Mouse (Mus musculus): ENCODE measurements at regions not wholly inside any gene's neighbourhood (a gene's known extent, or its start where the extent isn't known, plus 50 kb on each side); places are given as distances from the start of the nearest gene placed in this dataset.

DNA sequence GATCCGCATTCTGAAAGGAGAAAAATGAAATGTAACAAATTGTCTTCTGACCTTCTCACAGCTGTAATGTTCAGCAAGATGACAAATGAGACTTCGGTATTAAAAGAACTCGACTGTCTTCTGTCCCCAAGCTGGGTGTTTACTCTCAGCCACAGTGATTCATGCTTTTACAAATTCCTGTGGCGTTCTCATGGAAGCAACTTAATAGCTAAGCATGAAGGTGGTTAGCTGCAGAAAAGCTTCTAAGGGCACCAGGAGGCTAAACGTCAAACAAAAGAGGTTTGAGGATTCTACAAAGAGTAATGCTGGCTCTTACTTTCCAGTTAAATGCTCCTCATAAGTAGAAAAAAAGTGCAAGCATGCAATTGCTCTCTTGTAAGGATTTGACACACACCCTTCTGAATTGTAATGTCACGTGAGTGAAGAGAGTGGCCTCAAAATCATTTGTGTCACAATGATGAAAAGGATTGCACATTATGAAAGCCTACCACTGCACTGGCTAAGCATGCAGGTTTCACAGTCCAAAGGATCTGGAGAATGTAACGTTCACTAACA, 543.8 kb upstream of the Negr1 start:
- WGBS, result 66% methylated on average over 7 of the region's 7 CpGs
- Histone ChIP-seq H3K9me3 (replicated peaks) (no peaks in the 10 kb centered on the region), H3K27ac (no peak overlapping the region), H3K4me3 (replicated peaks) (no peak overlapping the region), H3K4me1 (no peaks in the 10 kb centered on the region), H3K9ac (no peak overlapping the region), H3K36me3 (no peaks in the 10 kb centered on the region), H3K27me3 (no peaks in the 10 kb centered on the region), H3K4me2 (no peak overlapping the region)
- no peak for ATAC-seq (replicated peaks; ENCODE audit: low FRiP score)

DNA sequence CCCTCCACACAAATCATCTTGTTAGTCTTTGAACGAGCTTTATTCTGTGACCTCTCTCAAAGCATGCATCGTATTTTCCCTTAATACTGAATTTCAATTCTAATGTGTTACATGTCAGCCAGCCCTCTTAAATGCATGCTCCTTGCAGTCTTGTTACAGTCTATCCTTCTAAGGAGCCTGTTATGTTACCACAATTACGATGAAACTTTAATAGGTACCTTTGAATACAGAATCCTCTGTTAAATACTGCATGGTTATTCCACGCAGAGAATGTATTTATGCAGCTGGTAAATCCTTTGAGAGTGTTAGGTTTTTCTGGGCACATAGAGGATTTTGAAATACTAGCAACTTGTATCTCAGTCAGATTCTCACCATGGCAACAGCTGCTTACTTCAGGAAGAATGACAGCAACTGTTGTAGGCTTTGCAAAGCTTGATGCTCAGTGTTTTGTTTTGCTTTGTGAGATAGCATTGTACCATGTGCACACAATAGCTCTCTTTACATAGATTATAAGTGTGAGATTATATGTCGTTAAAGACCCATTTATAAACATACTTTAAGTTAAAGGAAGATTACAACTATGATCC, 532.9 kb upstream of the Negr1 start:
- Histone ChIP-seq H3K4me2 (no peak overlapping the region), H3K36me3 (no peaks in the 10 kb centered on the region), H3K4me1 (no peaks in the 10 kb centered on the region), H3K27me3 (no peaks in the 10 kb centered on the region), H3K9ac (no peak overlapping the region), H3K9me3 (replicated peaks) (no peaks in the 10 kb centered on the region), H3K4me3 (replicated peaks) (no peak overlapping the region), H3K27ac (no peak overlapping the region)
- WGBS, result 77% methylated on average over 5 of the region's 5 CpGs
- no peak for ATAC-seq (replicated peaks; ENCODE audit: low FRiP score)

DNA sequence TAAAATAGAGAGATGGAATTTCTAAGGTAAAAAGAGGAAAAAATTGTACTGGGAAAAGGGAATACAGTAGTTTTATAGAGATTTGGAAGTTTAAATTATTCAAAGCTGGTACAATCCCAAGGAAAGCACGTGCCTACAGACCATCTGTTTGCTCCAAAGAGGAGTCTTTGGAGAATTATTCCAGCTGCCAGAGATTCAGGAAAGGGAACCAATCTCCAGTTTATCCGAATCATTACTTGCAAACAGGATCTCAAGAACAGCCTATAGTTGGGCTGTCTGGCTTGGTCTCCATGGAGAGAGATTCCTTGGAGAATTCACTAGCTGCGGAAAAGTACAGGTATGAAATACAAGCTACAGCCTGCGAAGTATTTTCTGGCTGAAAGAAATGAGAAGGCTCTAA, 491.3 kb upstream of the Negr1 start:
- no peak for ATAC-seq (replicated peaks; ENCODE audit: low FRiP score)
- H3K4me3 ChIP-seq (replicated peaks), result no peak overlapping the region
- no peaks in the 10 kb centered on the region for H3K9me3 ChIP-seq (replicated peaks)
- no peaks in the 10 kb centered on the region for H3K27me3 ChIP-seq
- no peaks in the 10 kb centered on the region for H3K4me1 ChIP-seq
- H3K27ac ChIP-seq, result no peak overlapping the region
- H3K9ac ChIP-seq, result no peak overlapping the region
- WGBS, result 92% methylated on average over 4 of the region's 4 CpGs
- no peak overlapping the region for H3K4me2 ChIP-seq
- H3K36me3 ChIP-seq, result no peaks in the 10 kb centered on the region

DNA sequence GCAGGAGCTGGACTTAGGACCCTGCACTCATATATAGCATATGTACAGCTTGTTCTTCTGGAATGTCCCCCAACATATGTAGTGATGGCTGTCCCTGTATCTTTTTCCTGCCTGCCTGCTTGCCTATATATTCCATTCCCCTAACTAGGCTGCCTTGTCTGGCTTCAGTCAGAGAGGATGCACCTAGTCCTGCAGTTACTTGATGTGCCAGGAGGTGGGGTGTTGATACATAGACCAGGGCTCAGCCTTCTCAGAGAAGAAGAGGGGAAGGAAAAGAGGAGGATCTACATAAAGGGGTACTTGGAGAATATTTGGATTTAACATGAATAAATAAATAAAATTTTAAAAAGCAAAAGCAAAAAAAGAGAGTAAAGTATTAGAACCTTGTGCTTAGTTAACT, 479.3 kb upstream of the Negr1 start:
- Histone ChIP-seq H3K9me3 (replicated peaks) (no peaks in the 10 kb centered on the region), H3K27ac (no peak overlapping the region), H3K36me3 (no peaks in the 10 kb centered on the region), H3K4me1 (no peaks in the 10 kb centered on the region), H3K4me2 (no peak overlapping the region), H3K4me3 (replicated peaks) (no peak overlapping the region), H3K27me3 (no peaks in the 10 kb centered on the region), H3K9ac (no peak overlapping the region)
- no peak for ATAC-seq (replicated peaks; ENCODE audit: low FRiP score)

DNA sequence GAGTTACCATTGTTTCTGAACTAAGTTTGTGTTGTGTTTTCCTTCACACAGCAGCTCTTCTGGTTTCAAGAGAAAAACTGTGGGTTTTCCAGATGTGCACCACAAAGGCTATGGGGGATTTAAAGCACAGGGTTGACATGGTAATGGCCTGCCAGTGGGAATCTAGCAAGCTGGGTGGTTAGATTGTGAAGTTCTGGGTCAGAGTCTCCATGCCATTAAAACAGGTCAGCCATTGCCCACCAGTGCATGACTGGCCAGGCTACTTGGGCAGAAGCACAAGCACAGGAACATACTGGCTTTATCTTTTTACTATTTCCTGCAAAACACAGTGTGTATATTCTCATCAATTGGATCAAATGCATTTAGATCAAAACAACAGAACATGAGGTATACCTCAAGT, 467.9 kb upstream of the Negr1 start:
- H3K4me1 ChIP-seq, result no peaks in the 10 kb centered on the region
- no peak overlapping the region for H3K27ac ChIP-seq
- H3K4me3 ChIP-seq (replicated peaks), result no peak overlapping the region
- no peaks in the 10 kb centered on the region for H3K9me3 ChIP-seq (replicated peaks)
- H3K9ac ChIP-seq, result no peak overlapping the region
- no peaks in the 10 kb centered on the region for H3K27me3 ChIP-seq
- ATAC-seq (replicated peaks; ENCODE audit: low FRiP score), result peak; percentile 52; the same call in 1 of the 2 replicates
- no peaks in the 10 kb centered on the region for H3K36me3 ChIP-seq
- no peak overlapping the region for H3K4me2 ChIP-seq

DNA sequence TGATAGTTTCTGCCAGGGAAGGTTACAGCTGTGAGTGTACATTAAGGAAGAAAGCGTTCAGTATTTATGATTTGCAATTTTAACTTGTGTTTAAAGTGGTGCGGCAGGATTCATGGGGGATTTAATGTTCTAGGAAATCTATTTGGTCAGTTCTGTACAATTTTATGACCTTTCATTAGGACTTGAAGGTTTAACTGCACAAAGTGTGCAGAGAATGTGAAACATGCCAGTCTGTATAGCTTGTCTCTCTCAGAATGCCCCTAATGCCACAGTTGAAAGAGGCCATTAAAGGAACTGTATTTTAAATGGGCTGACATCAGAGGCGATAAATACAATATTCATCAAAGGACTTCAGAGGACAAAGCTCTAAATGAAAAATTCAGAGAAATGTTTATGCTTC, 466.6 kb upstream of the Negr1 start:
- 54% methylated on average over 3 of the region's 3 CpGs for WGBS
- H3K4me1 ChIP-seq, result no peaks in the 10 kb centered on the region
- no peak overlapping the region for H3K4me3 ChIP-seq (replicated peaks)
- no peak for ATAC-seq (replicated peaks; ENCODE audit: low FRiP score)
- no peak overlapping the region for H3K27ac ChIP-seq
- no peak overlapping the region for H3K9ac ChIP-seq
- no peak overlapping the region for H3K4me2 ChIP-seq
- H3K36me3 ChIP-seq, result no peaks in the 10 kb centered on the region
- no peaks in the 10 kb centered on the region for H3K27me3 ChIP-seq
- H3K9me3 ChIP-seq (replicated peaks), result no peaks in the 10 kb centered on the region

DNA sequence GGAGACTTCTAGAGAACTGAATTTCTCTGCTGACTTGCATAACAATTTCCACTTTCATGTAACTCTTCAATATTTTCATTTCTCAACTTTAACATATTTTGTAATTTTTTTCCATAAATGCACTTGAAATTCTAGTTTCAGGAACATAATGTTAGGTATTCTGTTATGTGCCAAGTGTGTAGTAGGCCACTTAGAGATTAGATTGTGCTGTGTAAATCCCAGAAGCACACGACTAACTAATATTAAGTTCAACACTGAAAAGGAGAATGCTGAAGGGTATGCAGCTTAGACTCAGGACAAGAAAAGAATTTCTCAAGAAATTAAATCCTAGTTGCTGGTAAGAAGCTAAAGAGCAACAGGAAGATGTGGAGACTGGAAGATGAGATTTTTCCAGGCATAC, 455.8 kb upstream of the Negr1 start:
- Histone ChIP-seq H3K9me3 (replicated peaks) (no peaks in the 10 kb centered on the region), H3K27ac (no peak overlapping the region), H3K36me3 (no peaks in the 10 kb centered on the region), H3K4me2 (no peak overlapping the region), H3K4me1 (no peaks in the 10 kb centered on the region), H3K4me3 (replicated peaks) (no peak overlapping the region), H3K27me3 (no peaks in the 10 kb centered on the region), H3K9ac (no peak overlapping the region)
- WGBS, result 93% methylated on average over 1 of the region's 1 CpGs
- ATAC-seq (replicated peaks; ENCODE audit: low FRiP score), result no peak

DNA sequence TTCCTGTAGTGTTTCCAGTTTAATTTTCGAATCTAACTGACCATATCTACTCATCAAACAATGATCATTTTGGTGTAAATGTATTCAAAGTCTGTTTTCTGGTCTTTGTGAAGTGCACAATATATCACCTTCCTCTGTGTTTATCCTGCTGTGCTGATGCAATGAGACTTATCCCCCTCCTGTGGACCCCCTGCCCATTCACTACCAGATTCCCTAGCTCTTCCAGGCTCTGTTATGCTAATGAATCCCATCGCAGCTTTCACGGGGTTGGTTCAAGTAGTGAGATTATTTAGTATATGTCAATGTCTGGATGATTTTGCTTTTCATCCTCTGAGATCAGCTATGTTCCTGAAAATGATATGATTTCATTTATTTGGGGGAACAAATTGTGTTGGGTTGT, 441.3 kb upstream of the Negr1 start:
- ATAC-seq (replicated peaks; ENCODE audit: low FRiP score), result no peak
- Histone ChIP-seq H3K27ac (no peak overlapping the region), H3K27me3 (no peaks in the 10 kb centered on the region), H3K9ac (no peak overlapping the region), H3K4me1 (no peaks in the 10 kb centered on the region), H3K4me3 (replicated peaks) (no peak overlapping the region), H3K9me3 (replicated peaks) (no peaks in the 10 kb centered on the region), H3K36me3 (no peaks in the 10 kb centered on the region), H3K4me2 (no peak overlapping the region)
- WGBS, result 30% methylated on average over 3 of the region's 3 CpGs

DNA sequence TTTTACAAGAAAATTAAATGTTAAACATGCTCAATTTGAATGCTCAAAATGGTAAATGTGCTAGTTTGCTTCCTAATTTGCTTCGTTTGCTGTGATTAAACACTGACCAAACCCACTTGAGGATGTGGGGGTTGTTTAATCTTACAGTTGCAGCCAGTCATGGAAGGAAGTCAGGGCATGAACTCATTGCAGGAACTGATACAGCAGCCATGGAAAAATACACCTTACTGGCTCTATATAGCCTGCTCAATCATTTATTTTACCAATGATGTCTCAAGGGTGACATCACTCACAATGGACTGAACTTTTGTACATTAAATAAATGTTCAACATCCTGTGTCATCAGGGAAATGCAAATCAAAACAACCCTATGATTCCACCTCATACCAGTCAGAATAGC, 430.0 kb upstream of the Negr1 start:
- Histone ChIP-seq H3K36me3 (no peaks in the 10 kb centered on the region), H3K4me3 (replicated peaks) (no peak overlapping the region), H3K4me2 (no peak overlapping the region), H3K9ac (no peak overlapping the region), H3K9me3 (replicated peaks) (no peaks in the 10 kb centered on the region), H3K27me3 (no peaks in the 10 kb centered on the region), H3K4me1 (no peaks in the 10 kb centered on the region), H3K27ac (no peak overlapping the region)
- ATAC-seq (replicated peaks; ENCODE audit: low FRiP score), result 0 out of 2 replicates have a peak, but pooled peaks have one; percentile 33
- 59% methylated on average over 1 of the region's 1 CpGs for WGBS

DNA sequence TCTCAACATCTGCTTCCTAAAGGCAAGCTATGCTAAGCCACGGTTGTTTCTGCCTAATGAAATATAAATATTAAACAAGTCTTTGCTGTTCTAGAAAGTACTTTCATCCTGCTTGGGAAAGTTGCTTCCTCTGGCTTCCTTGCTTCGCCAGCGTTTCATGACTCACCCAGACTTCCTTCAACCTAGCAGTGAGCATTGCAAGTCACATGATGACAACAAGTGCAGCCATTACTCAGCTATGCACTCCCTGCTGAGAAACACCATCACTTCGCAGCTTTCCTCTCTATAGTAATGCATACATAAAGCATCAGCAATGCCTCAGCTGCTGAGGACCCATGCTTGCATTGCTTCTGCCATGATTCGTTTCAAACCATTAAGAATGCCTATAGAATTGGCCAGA, 420.2 kb upstream of the Negr1 start:
- WGBS, result 72% methylated on average over 5 of the region's 5 CpGs
- Histone ChIP-seq H3K4me1 (no peaks in the 10 kb centered on the region), H3K9me3 (replicated peaks) (no peaks in the 10 kb centered on the region), H3K4me3 (replicated peaks) (no peak overlapping the region), H3K27me3 (no peaks in the 10 kb centered on the region), H3K36me3 (no peaks in the 10 kb centered on the region), H3K4me2 (no peak overlapping the region), H3K27ac (no peak overlapping the region), H3K9ac (no peak overlapping the region)
- ATAC-seq (replicated peaks; ENCODE audit: low FRiP score), result no peak

DNA sequence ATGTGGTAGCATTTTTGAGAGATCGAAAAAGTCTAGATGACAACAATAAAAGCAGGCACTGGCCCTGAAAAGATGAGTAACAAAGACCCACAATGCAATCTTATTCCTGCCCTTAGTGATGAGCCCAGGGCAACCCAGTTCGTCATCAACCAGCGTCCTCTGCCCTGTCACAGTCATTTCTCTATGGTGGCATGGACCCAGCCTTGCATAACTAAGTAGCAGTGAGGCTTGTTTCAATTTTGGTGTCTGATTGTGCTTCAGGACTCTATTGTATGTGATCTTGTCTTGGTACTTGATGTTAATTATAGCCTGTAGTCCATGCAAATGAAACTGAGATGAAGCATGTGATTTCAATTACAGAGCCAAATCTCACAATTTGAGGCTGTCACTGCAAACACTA, 412.3 kb upstream of the Negr1 start:
- Histone ChIP-seq H3K27ac (no peak overlapping the region), H3K9me3 (replicated peaks) (no peaks in the 10 kb centered on the region), H3K36me3 (no peaks in the 10 kb centered on the region), H3K27me3 (no peaks in the 10 kb centered on the region), H3K9ac (no peak overlapping the region), H3K4me3 (replicated peaks) (no peak overlapping the region), H3K4me2 (no peak overlapping the region), H3K4me1 (no peaks in the 10 kb centered on the region)
- no peak for ATAC-seq (replicated peaks; ENCODE audit: low FRiP score)
- 85% methylated on average over 3 of the region's 3 CpGs for WGBS

DNA sequence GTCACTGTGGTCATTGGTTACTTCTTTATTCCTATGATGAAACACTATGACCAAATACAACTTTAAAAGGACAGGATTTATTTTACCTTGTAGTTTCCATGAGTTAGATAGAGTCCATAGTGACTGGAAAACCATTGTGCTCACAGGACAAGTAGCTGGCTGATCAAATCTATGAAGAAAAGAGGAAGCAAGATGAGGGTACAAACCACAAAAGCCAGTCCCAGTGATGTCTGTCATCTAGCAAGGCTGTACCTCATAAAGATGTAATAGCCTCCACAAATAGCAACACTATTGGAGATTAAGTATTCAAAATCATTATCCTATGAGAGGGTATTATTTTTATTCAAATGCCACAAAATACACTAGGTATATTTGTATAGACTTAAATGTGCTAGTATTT, 391.5 kb upstream of the Negr1 start:
- Histone ChIP-seq H3K4me3 (replicated peaks) (no peak overlapping the region), H3K4me2 (no peak overlapping the region), H3K9me3 (replicated peaks) (no peaks in the 10 kb centered on the region), H3K9ac (no peak overlapping the region), H3K27me3 (no peaks in the 10 kb centered on the region), H3K36me3 (no peaks in the 10 kb centered on the region), H3K27ac (no peak overlapping the region), H3K4me1 (no peaks in the 10 kb centered on the region)
- ATAC-seq (replicated peaks; ENCODE audit: low FRiP score), result no peak

DNA sequence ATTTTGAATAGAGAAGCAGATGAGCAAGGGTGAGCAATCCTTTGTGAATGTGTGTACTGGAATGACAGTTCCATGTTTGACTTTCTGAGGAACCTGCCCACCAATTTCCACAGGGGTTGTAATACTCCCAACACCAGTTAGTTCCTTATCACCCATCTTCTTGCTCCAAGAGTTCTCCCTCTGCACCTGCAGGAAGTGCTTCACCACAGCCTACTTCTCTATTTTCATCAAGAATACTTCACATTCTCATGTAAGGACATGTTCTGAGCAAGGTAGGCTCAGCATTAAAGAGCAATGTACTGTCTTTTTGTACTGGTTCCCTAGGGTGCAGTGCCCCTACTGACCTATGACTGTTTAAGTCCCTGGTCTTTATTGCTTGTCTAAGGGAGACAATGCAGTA, 362.9 kb upstream of the Negr1 start:
- Histone ChIP-seq H3K4me2 (no peak overlapping the region), H3K9ac (no peak overlapping the region), H3K4me3 (replicated peaks) (no peak overlapping the region), H3K27me3 (no peaks in the 10 kb centered on the region), H3K4me1 (no peaks in the 10 kb centered on the region), H3K27ac (no peak overlapping the region), H3K9me3 (replicated peaks) (no peaks in the 10 kb centered on the region), H3K36me3 (no peaks in the 10 kb centered on the region)
- no peak for ATAC-seq (replicated peaks; ENCODE audit: low FRiP score)
